Mouse (Mus musculus) limb, embryonic 14.5 days (tissue): Measurements from ENCODE around the gene Plxna1. TPM values are rescaled to one million over a fixed set of nuclear protein-coding genes. Genes with fewer than 3 reads are reported as not detected.

Experiments used
- ATAC-seq: fragments of 200-750 bp; cut with Nextera tagmentation; 2 replicates; pipeline ENCODE4 v1.8.0; 2017; ENCODE audit warnings: low read depth, moderate number of reproducible peaks, moderate TSS enrichment; ENCODE audit not compliant: low FRiP score
- DNase-seq: peaks from one replicate; pipeline ENCODE4 v3.0.0-alpha.2; 2015; ENCODE audit warnings: low spot score
- H3K27ac ChIP-seq: fragments of 300-500 bp; sonication (generic); replicated peaks from 2 replicates; pipeline ENCODE4 v1.5.1; 2014; ENCODE audit warnings: low read depth, mild to moderate bottlenecking, low read length, moderate library complexity, mixed read lengths
- H3K27me3 ChIP-seq: fragments of 300-500 bp; sonication (generic); 2 replicates; pipeline ENCODE4 v1.6.1; 2014; ENCODE audit warnings: low read length, mixed read lengths; ENCODE audit not compliant: control insufficient read depth, insufficient read depth
- H3K36me3 ChIP-seq: fragments of 300-500 bp; sonication (generic); 2 replicates; pipeline ENCODE4 v1.6.1; 2014; ENCODE audit warnings: mild to moderate bottlenecking, low read length, moderate library complexity, mixed read lengths; ENCODE audit not compliant: control insufficient read depth, insufficient read depth
- H3K4me1 ChIP-seq: fragments of 300-500 bp; sonication (generic); 2 replicates; pipeline ENCODE4 v1.6.1; 2014; ENCODE audit warnings: antibody characterized with exemption, low read length, mixed read lengths; ENCODE audit not compliant: control insufficient read depth, insufficient read depth
- H3K4me2 ChIP-seq: fragments of 300-500 bp; sonication (generic); replicated peaks from 2 replicates; pipeline ENCODE4 v1.6.1; 2014; ENCODE audit warnings: low read depth, mild to moderate bottlenecking, low read length, moderate library complexity; ENCODE audit not compliant: severe bottlenecking
- H3K4me3 ChIP-seq: fragments of 300-500 bp; sonication (generic); replicated peaks from 2 replicates; pipeline ENCODE4 v1.5.1; 2014; ENCODE audit warnings: low read length
- H3K9ac ChIP-seq: fragments of 300-500 bp; sonication (generic); 2 replicates; pipeline ENCODE4 v1.6.1; 2014; ENCODE audit warnings: mild to moderate bottlenecking, low read depth, low read length, moderate library complexity; ENCODE audit not compliant: severe bottlenecking
- H3K9me3 ChIP-seq: fragments of 300-500 bp; sonication (generic); 2 replicates; pipeline ENCODE4 v1.6.1; 2016; ENCODE audit warnings: low read length; ENCODE audit not compliant: control insufficient read depth
- POLR2A ChIP-seq: fragments of 200-500 bp; IDR thresholded peaks from 2 replicates; pipeline ENCODE4 v1.8.0; 2012; ENCODE audit warnings: inconsistent platforms, mild to moderate bottlenecking, moderate library complexity, borderline replicate concordance; ENCODE audit not compliant: insufficient read depth, insufficient read length; ENCODE audit errors: extremely low read depth
- WGBS: fragments of 180-500 bp; shearing (Covaris S2); extraction: QIAGEN DNeasy Blood & Tissue Kit; methylation state at CpG from one replicate; pipeline ENCODE4 v1.1.7; 2014; 5-methylcytosine and 5-hydroxymethylcytosine counted together
- polyA plus RNA-seq, 2 experiments: library from polyadenylated mRNA; depleted of rRNA in 1 of 2; stranded (reverse) in 1 of 2; unstranded in 1 of 2; fragments of >200 nt; fragmentation: Nextera tagmentation in 1 of 2; extraction: Ambion mirVana in 1 of 2; gene quantifications; 2 replicates each; pipeline versions ENCODE4 v1.2.1 to v1.2.3; 2012 to 2014

Plxna1 gene
- polyA plus RNA-seq, 2 experiments: 36.8 to 66.4 TPM

GRCm38 (mm10) chr6:89403257-89404225, 41.1 kb upstream of the Plxna1 start:
- H3K27ac ChIP-seq: no peak overlapping the region
- no peak for ATAC-seq
- H3K27me3 ChIP-seq: no peaks in the 10 kb centered on the region
- WGBS: 41% methylated on average over 2 of the region's 2 CpGs
- peaks cover 6% of the 10 kb centered on the region for H3K4me1 ChIP-seq
- DNase-seq: no peak
- H3K4me3 ChIP-seq: no peak overlapping the region
- no peak overlapping the region for H3K9ac ChIP-seq
- no peak overlapping the region for H3K4me2 ChIP-seq
- H3K36me3 ChIP-seq: no peaks in the 10 kb centered on the region
- no peaks in the 10 kb centered on the region for H3K9me3 ChIP-seq
- no peak for TF ChIP-seq POLR2A

- Histone ChIP-seq H3K4me2 (no peak overlapping the region), H3K9me3 (no peaks in the 10 kb centered on the region), H3K4me1 (peaks cover 6% of the 10 kb centered on the region), H3K4me3 (no peak overlapping the region), H3K27ac (no peak overlapping the region), H3K27me3 (no peaks in the 10 kb centered on the region), H3K36me3 (no peaks in the 10 kb centered on the region), H3K9ac (no peak overlapping the region)
- TF ChIP-seq POLR2A: no peak
- 59% methylated on average over 2 of the region's 2 CpGs for WGBS
- no peak for DNase-seq
- ATAC-seq: no peak
These were observed 40.0 kb upstream of the Plxna1 start for GRCm38 (mm10) chr6:89402406-89402805.

- peaks cover 6% of the 10 kb centered on the region for H3K4me1 ChIP-seq
- no peaks in the 10 kb centered on the region for H3K36me3 ChIP-seq
- no peak overlapping the region for H3K4me3 ChIP-seq
- no peak overlapping the region for H3K4me2 ChIP-seq
- DNase-seq: no peak
- H3K9me3 ChIP-seq: no peaks in the 10 kb centered on the region
- no peak overlapping the region for H3K27ac ChIP-seq
- no peaks in the 10 kb centered on the region for H3K27me3 ChIP-seq
- no peak for TF ChIP-seq POLR2A
- ATAC-seq: no peak
- H3K9ac ChIP-seq: no peak overlapping the region
- 100% methylated on average over 1 of the region's 1 CpGs for WGBS
These were observed 37.1 kb upstream of the Plxna1 start for GRCm38 (mm10) chr6:89399564-89399963.

GRCm38 (mm10) chr6:89397919-89398318, 35.5 kb upstream of the Plxna1 start:
- Histone ChIP-seq H3K9me3 (no peaks in the 10 kb centered on the region), H3K4me3 (no peak overlapping the region), H3K27ac (no peak overlapping the region), H3K36me3 (no peaks in the 10 kb centered on the region), H3K4me2 (no peak overlapping the region), H3K9ac (no peak overlapping the region), H3K27me3 (no peaks in the 10 kb centered on the region), H3K4me1 (no peaks in the 10 kb centered on the region)
- DNase-seq (no peak), ATAC-seq (no peak)
- WGBS: 77% methylated on average over 4 of the region's 4 CpGs
- no peak for TF ChIP-seq POLR2A

GRCm38 (mm10) chr6:89393820-89394219, 31.4 kb upstream of the Plxna1 start:
- no peak for ATAC-seq
- WGBS: 90% methylated on average over 2 of the region's 2 CpGs
- TF ChIP-seq POLR2A: no peak

More at GRCm38 (mm10) chr6:89393820-89394219, 31.4 kb upstream of the Plxna1 start:
- no peak for DNase-seq
- Histone ChIP-seq H3K4me2 (no peak overlapping the region), H3K9me3 (no peaks in the 10 kb centered on the region), H3K4me3 (no peak overlapping the region), H3K4me1 (no peaks in the 10 kb centered on the region), H3K27me3 (no peaks in the 10 kb centered on the region), H3K9ac (no peak overlapping the region), H3K27ac (no peak overlapping the region), H3K36me3 (no peaks in the 10 kb centered on the region)
